Mouse (Mus musculus) lung, adult 2 months (tissue): ENCODE results near the gene Gnrhr. TPM values are rescaled to one million over a fixed set of nuclear protein-coding genes. Genes with fewer than 3 reads are reported as not detected.

Source experiments
- DNase-seq: peaks from one replicate; pipeline ENCODE4 v3.0.0; 2022
- H3K4me1 ChIP-seq: fragments of 200-500 bp; 2 replicates; pipeline ENCODE4 v1.6.1; 2011; ENCODE audit warnings: low read length; ENCODE audit not compliant: control insufficient read depth, insufficient read depth
- H3K4me3 ChIP-seq: fragments of 200-500 bp; replicated peaks from 2 replicates; pipeline ENCODE3; 2011; ENCODE audit warnings: low read depth, mild to moderate bottlenecking, control low read depth, low read length; ENCODE audit errors: extremely low read depth
- CTCF ChIP-seq: fragments of 200-500 bp; IDR thresholded peaks from 2 replicates; pipeline ENCODE4 v1.5.1; 2011; ENCODE audit warnings: mild to moderate bottlenecking, low read length, control low read depth; ENCODE audit not compliant: insufficient read depth
- POLR2A ChIP-seq: fragments of 200-500 bp; IDR thresholded peaks from 2 replicates; pipeline ENCODE4 v1.6.1; 2011; ENCODE audit warnings: low read depth, mild to moderate bottlenecking, control low read depth, low read length, borderline replicate concordance; ENCODE audit errors: extremely low read depth
- WGBS: fragments of 180-500 bp; shearing (Covaris S2); methylation state at CpG from one replicate; pipeline ENCODE4 v1.1.7; 2018; 5-methylcytosine and 5-hydroxymethylcytosine counted together
- polyA plus RNA-seq: library from polyadenylated mRNA; depleted of rRNA; stranded (reverse); fragments of >200 nt; gene quantifications from 2 replicates; pipeline ENCODE4 v1.2.3, GENCODE M21; 2012; rRNA removed

The Gnrhr gene
- polyA plus RNA-seq, 1 experiment = not detected

DNA sequence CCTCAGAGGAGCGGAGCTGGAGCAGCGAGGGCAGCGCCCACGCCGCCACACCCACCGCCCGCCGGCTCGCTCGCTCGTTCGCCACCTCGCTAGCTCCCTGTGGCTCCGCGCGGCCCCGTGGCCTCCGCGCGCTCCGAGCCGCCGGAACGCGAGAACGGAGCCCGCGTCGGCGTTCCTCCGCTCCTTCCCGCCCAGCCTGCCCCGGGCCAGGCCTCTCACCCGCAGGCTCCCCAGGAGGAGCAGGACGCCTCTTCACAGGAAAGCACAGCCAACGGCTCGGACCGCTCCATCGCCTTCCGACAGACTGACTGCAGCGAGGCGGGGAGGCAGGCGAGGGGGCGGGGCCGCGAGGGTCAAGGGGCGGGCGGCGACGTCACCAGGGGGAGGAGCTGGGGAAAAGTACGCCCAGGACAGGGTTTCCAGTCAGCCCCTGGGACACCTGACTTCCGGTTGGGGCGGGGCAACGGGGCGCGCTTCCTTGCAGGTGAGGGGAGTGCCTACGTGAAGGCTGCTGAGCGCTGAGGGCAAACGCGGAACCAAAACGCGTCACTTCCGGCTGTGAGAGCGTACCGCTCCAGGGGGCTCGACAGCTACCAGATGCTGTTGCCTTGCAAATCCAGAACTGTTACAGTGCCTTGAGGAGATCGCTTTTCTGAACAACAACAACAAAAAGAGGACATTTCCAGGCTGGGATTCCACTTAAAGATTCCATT lies 25.1 kb downstream of the Gnrhr start, which contains the start of gene Uba6:
Uba6 (minus strand) TSS at position 355 of the 713 bp plus-strand sequence.
- WGBS = under 1% methylated on average over 55 of the region's 67 CpGs
- Histone ChIP-seq H3K4me3 (peak within 1 kb of the TSS; percentile 89), H3K4me1 (no peaks in the 10 kb centered on the region)
- TF ChIP-seq CTCF (no peak), POLR2A (peak; percentile 91; the same call in 1 of the 2 replicates)
- peak; percentile 98 for DNase-seq

DNA sequence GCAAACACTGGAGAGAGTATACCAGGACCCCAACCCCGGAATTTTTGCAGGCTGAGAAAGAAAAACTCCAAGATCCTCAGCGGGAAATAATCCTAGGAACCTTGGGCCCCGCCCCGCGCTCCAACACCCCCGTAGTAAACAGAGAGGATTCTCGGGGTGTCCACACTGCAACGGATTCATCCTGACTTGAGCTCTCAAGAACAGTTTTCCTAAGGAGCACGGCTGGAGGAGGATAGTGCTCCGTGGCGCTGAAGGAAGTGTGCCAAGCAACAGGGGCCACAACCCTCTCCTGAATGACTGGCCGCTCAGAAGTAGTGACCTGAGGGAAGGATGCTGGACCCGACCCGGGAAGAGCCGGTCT lies 25.6 kb downstream of the Gnrhr start:
- no peak for DNase-seq
- Histone ChIP-seq H3K4me1 (no peaks in the 10 kb centered on the region), H3K4me3 (peak overlapping the region; percentile 89)
- TF ChIP-seq POLR2A (no peak), CTCF (no peak)
- under 1% methylated on average over 14 of the region's 15 CpGs for WGBS

Other genes with a start within 250 kb of the Gnrhr start
- gene Cenpc1, start 132.3 kb downstream of the Gnrhr start, polyA plus RNA-seq = 3.0 and 4.3 TPM in 2 replicates
- gene Stap1, start 126.2 kb downstream of the Gnrhr start, polyA plus RNA-seq = 0.58 and 1.6 TPM in 2 replicates
- 1.1 and 1.9 TPM in 2 replicates for gene Uba6, start 25.1 kb downstream of the Gnrhr start, polyA plus RNA-seq
- not detected in 2 replicates for gene Tmprss11c, start 91.4 kb upstream of the Gnrhr start, polyA plus RNA-seq
- 1.3 TPM in 1 of 2 replicates, not detected in the other for gene Tmprss11d, start 175.5 kb upstream of the Gnrhr start, polyA plus RNA-seq